Mouse (Mus musculus) monocyte, adult 2 months (primary cell): ENCODE data around the gene Vmn1r36.
"Not testable (repeated sequence)": the region's sequence is repeated elsewhere in the genome, so short reads cannot be mapped to it uniquely, and the experiment has no call there.

ENCODE experiments used
- DNase-seq, 2 experiments: peaks; one replicate each; pipeline ENCODE4 v3.0.0; 2022; ENCODE audit warnings: low spot score in 2 of 2, low read depth in 1 of 2

Gene Vmn1r36

GRCm38 (mm10) chr6:66719068-66719467 is at the start of gene Vmn1r36:
Gene Vmn1r36 (minus strand): TSS chr6:66719168.
- not testable (repeated sequence) for DNase-seq

GRCm38 (mm10) chr6:66729082-66729481 is 10.1 kb upstream of the Vmn1r36 start, which contains the start of gene Vmn1r37:
Gene Vmn1r37 (plus strand): TSS chr6:66729382.
- DNase-seq, result not testable (repeated sequence)

GRCm38 (mm10) chr6:66713854-66714253 is 5.1 kb downstream of the Vmn1r36 start:
- no peak for DNase-seq

GRCm38 (mm10) chr6:66708901-66709300 is 10.1 kb downstream of the Vmn1r36 start:
- DNase-seq, result no peak

GRCm38 (mm10) chr6:66685806-66686205 is 33.2 kb downstream of the Vmn1r36 start, which contains the start of gene Vmn1r35:
Gene Vmn1r35 (minus strand): TSS chr6:66685906.
- DNase-seq, result no peak
